Mouse (Mus musculus) heart, postnatal 0 days (tissue): ENCODE results near the gene Pten. TPM values are rescaled to one million over a fixed set of nuclear protein-coding genes. Genes with fewer than 3 reads are reported as not detected.
"Not testable (repeated sequence)": the region's sequence is repeated elsewhere in the genome, so short reads cannot be mapped to it uniquely, and the experiment has no call there.

Experiments used
- ATAC-seq: fragments of 200-750 bp; cut with Nextera tagmentation; 2 replicates; pipeline ENCODE4 v1.8.0; 2017; ENCODE audit warnings: low read depth, moderate number of reproducible peaks, moderate library complexity; ENCODE audit not compliant: insufficient read depth
- DNase-seq: peaks from one replicate; pipeline ENCODE4 v3.0.0-alpha.2; 2016; ENCODE audit warnings: low spot score
- H3K27ac ChIP-seq: fragments of 300-500 bp; sonication (generic); 2 replicates; pipeline ENCODE4 v1.5.1; 2014; ENCODE audit warnings: low read depth, mild to moderate bottlenecking
- H3K27me3 ChIP-seq: fragments of 300-500 bp; sonication (generic); 2 replicates; pipeline ENCODE4 v1.6.1; 2014; ENCODE audit warnings: low read length, mixed read lengths; ENCODE audit not compliant: control insufficient read depth, insufficient read depth
- H3K36me3 ChIP-seq: fragments of 300-500 bp; sonication (generic); replicated peaks from 2 replicates; pipeline ENCODE4 v1.6.1; 2014; ENCODE audit warnings: low read length, mixed read lengths; ENCODE audit not compliant: control insufficient read depth, insufficient read depth
- H3K4me1 ChIP-seq: fragments of 300-500 bp; sonication (generic); 2 replicates; pipeline ENCODE4 v1.6.1; 2014; ENCODE audit warnings: antibody characterized with exemption; ENCODE audit not compliant: control insufficient read depth, insufficient read depth
- H3K4me2 ChIP-seq: fragments of 300-500 bp; sonication (generic); 2 replicates; pipeline ENCODE4 v1.6.1; 2014; ENCODE audit warnings: low read depth, mild to moderate bottlenecking, low read length, moderate library complexity
- H3K4me3 ChIP-seq: fragments of 300-500 bp; sonication (generic); 2 replicates; pipeline ENCODE4 v1.5.1; 2014; ENCODE audit warnings: low read depth, low read length
- H3K9ac ChIP-seq: fragments of 300-500 bp; sonication (generic); replicated peaks from 2 replicates; pipeline ENCODE4 v1.6.1; 2014; ENCODE audit warnings: low read depth, low read length, mixed read lengths
- H3K9me3 ChIP-seq: fragments of 300-500 bp; sonication (generic); replicated peaks from 2 replicates; pipeline ENCODE4 v1.6.1; 2016; ENCODE audit warnings: low read length; ENCODE audit not compliant: control insufficient read depth
- CTCF ChIP-seq: IDR thresholded peaks from 2 replicates; pipeline ENCODE4 v1.5.1; 2016; ENCODE audit warnings: antibody characterized with exemption, control low read depth, low read depth
- EP300 ChIP-seq: IDR thresholded peaks from 2 replicates; pipeline ENCODE4 v1.6.1; 2016; ENCODE audit warnings: antibody characterized with exemption, low read depth
- WGBS: fragments of 180-500 bp; shearing (Covaris S2); extraction: QIAGEN DNeasy Blood & Tissue Kit; methylation state at CpG from one replicate; pipeline ENCODE4 v1.1.7; 2014; 5-methylcytosine and 5-hydroxymethylcytosine counted together
- polyA plus RNA-seq: library from polyadenylated mRNA; unstranded; fragments of >200 nt; fragmentation: Nextera tagmentation; extraction: Ambion mirVana; gene quantifications from 2 replicates; pipeline ENCODE4 v1.2.1, GENCODE M21; 2015
- total RNA-seq: library from RNA; depleted of rRNA; stranded (reverse); fragments of >200 nt; gene quantifications from 2 replicates; pipeline ENCODE4 v1.2.3, GENCODE M21; 2014; ENCODE audit warnings: low replicate concordance

Gene Pten
- total and polyA plus RNA-seq, 2 experiments from 2014 or later: 5.0 to 34.0 TPM

GRCm38 (mm10) chr19:32781305-32782071 is 24.2 kb downstream of the Pten start:
- Histone ChIP-seq H3K9ac (no peak overlapping the region), H3K4me1 (no peaks in the 10 kb centered on the region), H3K36me3 (no peaks in the 10 kb centered on the region), H3K4me2 (no peak overlapping the region), H3K4me3 (no peak overlapping the region), H3K9me3 (no peaks in the 10 kb centered on the region), H3K27ac (no peak overlapping the region), H3K27me3 (no peaks in the 10 kb centered on the region)
- TF ChIP-seq EP300 (no peak), CTCF (no peak)
- ATAC-seq (no peak), DNase-seq (no peak)
- 83% methylated on average over 5 of the region's 5 CpGs for WGBS

DNA sequence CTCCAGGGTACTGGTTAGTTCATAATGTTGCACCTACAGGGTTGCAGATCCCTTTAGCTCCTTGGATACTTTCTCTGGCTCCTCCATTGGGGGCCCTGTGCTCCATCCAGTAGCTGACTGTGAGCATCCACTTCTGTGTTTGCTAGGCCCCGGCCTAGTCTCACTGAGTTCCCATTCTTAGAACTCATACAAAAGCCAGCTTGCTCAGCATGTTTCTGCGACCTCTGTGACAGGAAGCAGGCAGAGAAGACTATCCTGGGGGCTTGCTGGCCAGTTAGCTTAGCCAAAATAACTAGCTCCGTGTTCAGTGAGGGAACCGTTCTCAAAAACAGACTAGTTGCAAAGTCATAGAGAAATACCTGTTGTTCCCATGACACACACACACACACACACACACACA is 30.1 kb downstream of the Pten start:
- ATAC-seq, H3K4me2 ChIP-seq, H3K27me3 ChIP-seq, H3K4me3 ChIP-seq, H3K36me3 ChIP-seq, H3K27ac ChIP-seq, H3K9ac ChIP-seq, H3K9me3 ChIP-seq: not testable (repeated sequence)
- DNase-seq: peak; percentile 29
- WGBS: 35% methylated on average over 4 of the region's 4 CpGs
- H3K4me1 ChIP-seq: peaks cover 24% of the 10 kb centered on the region

GRCm38 (mm10) chr19:32788016-32788415 is 30.7 kb downstream of the Pten start:
- H3K27me3 ChIP-seq, H3K4me2 ChIP-seq, H3K36me3 ChIP-seq, H3K9me3 ChIP-seq, H3K4me3 ChIP-seq, H3K27ac ChIP-seq, H3K9ac ChIP-seq, ATAC-seq, DNase-seq: not testable (repeated sequence)
- WGBS: 81% methylated on average over 3 of the region's 3 CpGs
- peaks cover 24% of the 10 kb centered on the region for H3K4me1 ChIP-seq

DNA sequence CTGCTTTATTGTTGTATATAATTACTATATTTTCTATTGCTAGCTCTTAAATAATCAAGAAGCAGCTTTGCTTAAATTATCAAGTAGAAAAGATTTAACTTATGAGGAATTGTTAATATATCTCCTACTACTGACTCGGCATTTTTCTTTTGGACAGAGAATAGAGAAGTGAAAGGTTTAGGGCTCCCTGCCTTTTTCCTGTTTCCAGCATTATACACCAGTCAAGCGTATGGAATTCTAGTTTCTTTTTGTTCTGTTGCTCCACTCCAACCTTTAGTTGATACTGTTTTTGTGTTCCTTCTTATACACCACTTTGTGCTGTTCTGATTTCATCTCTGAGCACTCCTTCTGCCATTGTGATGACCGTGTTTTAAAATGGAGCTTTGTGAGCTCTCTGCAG is 32.2 kb downstream of the Pten start:
- Histone ChIP-seq H3K4me3 (no peak overlapping the region), H3K36me3 (no peaks in the 10 kb centered on the region), H3K4me2 (no peak overlapping the region), H3K27ac (no peak overlapping the region), H3K9me3 (no peaks in the 10 kb centered on the region), H3K27me3 (no peaks in the 10 kb centered on the region), H3K4me1 (peaks cover 24% of the 10 kb centered on the region), H3K9ac (no peak overlapping the region)
- 63% methylated on average over 3 of the region's 3 CpGs for WGBS
- no peak for TF ChIP-seq EP300
- no peak for TF ChIP-seq CTCF
- no peak for ATAC-seq
- DNase-seq: no peak

DNA sequence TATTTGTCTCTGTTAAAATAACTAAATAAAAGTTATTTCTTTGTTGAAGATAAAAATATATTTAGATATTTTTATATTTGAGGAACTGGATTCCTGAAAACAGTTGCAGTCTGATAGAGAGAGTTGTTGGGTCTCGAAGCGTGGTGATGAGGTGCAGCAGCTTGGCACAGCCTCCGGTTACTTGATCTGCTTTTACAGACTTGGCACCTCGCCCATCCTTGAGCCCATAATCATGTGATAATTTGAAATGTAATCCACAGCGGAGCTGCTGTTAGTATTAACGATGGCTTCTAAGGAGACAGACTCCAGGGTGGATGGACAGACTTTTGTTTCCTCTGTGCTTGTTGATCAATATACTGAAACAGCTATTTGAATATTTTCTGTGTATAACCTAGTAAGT is 35.3 kb downstream of the Pten start:
- TF ChIP-seq CTCF: no peak

GRCm38 (mm10) chr19:32793901-32794300 is 36.6 kb downstream of the Pten start:
- DNase-seq: no peak
- Histone ChIP-seq H3K4me1 (peaks cover 11% of the 10 kb centered on the region), H3K4me3 (no peak overlapping the region), H3K36me3 (no peaks in the 10 kb centered on the region), H3K27ac (no peak overlapping the region), H3K9me3 (no peaks in the 10 kb centered on the region), H3K27me3 (no peaks in the 10 kb centered on the region), H3K9ac (no peak overlapping the region), H3K4me2 (no peak overlapping the region)
- TF ChIP-seq CTCF (no peak), EP300 (no peak)
- no peak for ATAC-seq

More for the DNA sequence above, 35.3 kb downstream of the Pten start:
- Histone ChIP-seq H3K4me1 (peaks cover 21% of the 10 kb centered on the region), H3K9me3 (no peaks in the 10 kb centered on the region), H3K4me2 (no peak overlapping the region), H3K9ac (no peak overlapping the region), H3K36me3 (no peaks in the 10 kb centered on the region), H3K27ac (no peak overlapping the region), H3K27me3 (no peaks in the 10 kb centered on the region), H3K4me3 (no peak overlapping the region)
- ATAC-seq (peak; percentile 57; the same call in 1 of the 2 replicates), DNase-seq (peak; percentile 73)
- WGBS: 6% methylated on average over 6 of the region's 6 CpGs
